Mouse (Mus musculus): ENCODE measurements around the gene Ubqln4.

DNA sequence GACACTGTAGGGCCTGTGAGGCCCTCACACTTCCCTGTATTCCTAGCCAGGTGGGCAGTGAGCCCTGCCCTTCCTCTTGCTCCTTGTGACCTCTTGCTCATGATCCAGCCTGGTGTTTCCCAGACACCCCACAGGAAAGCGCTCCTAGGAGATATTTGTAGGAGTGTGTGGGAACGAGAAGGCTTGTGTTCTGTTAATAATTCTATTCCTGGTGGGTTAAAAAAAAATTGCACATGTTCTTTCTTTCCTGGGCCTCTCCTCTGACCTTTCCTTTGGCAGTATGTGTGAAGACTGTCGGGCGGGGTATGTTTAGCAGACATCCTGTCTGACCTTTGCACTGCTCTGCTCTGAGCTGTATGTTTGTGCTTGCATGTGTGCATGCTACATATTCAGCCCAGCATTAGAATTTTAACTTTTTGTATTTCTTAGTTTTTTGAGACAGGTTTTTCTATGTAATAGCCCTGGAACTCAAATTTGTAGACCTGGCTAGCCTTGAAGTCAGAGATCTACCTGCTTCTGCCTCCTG, 13.0 kb downstream of the Ubqln4 start:
- TF ChIP-seq MYOD1 (IDR thresholded peaks at IDR 0.05; ENCODE audit: control insufficient read depth, insufficient read length, low read depth) (no peak), MAX (IDR thresholded peaks at IDR 0.05) (no peak), CTCF (IDR thresholded peaks at IDR 0.05; ENCODE audit: control insufficient read depth, insufficient read depth, insufficient read length) (no peak), FOSL1 (IDR thresholded peaks at IDR 0.05; ENCODE audit: insufficient read depth, low read length, poor library complexity, severe bottlenecking) (no peak)

Measured in C2C12 (cell line).